Mouse (Mus musculus) liver, embryonic 16.5 days (tissue): ENCODE data around the gene Tnfrsf13c. TPM values are rescaled to one million over a fixed set of nuclear protein-coding genes. Genes with fewer than 3 reads are reported as not detected.

Experiments used
- ATAC-seq: fragments of 200-750 bp; cut with Nextera tagmentation; 2 replicates; pipeline ENCODE4 v1.8.0; 2017; ENCODE audit warnings: low read depth, mild to moderate bottlenecking, moderate number of reproducible peaks, moderate library complexity
- H3K27ac ChIP-seq: fragments of 300-500 bp; sonication (generic); 2 replicates; pipeline ENCODE4 v1.5.1; 2014; ENCODE audit warnings: mild to moderate bottlenecking, low read length
- H3K27me3 ChIP-seq: fragments of 300-500 bp; sonication (generic); 2 replicates; pipeline ENCODE4 v1.6.1; 2014; ENCODE audit warnings: low read depth, low read length, mixed read lengths; ENCODE audit not compliant: control insufficient read depth, insufficient read depth
- H3K36me3 ChIP-seq: fragments of 300-500 bp; sonication (generic); 2 replicates; pipeline ENCODE4 v1.6.1; 2014; ENCODE audit warnings: mild to moderate bottlenecking; ENCODE audit not compliant: control insufficient read depth, insufficient read depth
- H3K4me1 ChIP-seq: fragments of 300-500 bp; sonication (generic); 2 replicates; pipeline ENCODE4 v1.6.1; 2014; ENCODE audit warnings: low read depth, low read length, mixed read lengths; ENCODE audit not compliant: control insufficient read depth
- H3K4me2 ChIP-seq: fragments of 300-500 bp; sonication (generic); 2 replicates; pipeline ENCODE4 v1.6.1; 2014; ENCODE audit warnings: low read depth, low read length, mixed read lengths
- H3K4me3 ChIP-seq: fragments of 300-500 bp; sonication (generic); 2 replicates; pipeline ENCODE4 v1.5.1; 2014; ENCODE audit warnings: low read depth, mild to moderate bottlenecking, low read length
- H3K9ac ChIP-seq: fragments of 300-500 bp; sonication (generic); 2 replicates; pipeline ENCODE4 v1.6.1; 2014; ENCODE audit warnings: low read depth, low read length
- H3K9me3 ChIP-seq: fragments of 300-500 bp; sonication (generic); replicated peaks from 2 replicates; pipeline ENCODE4 v1.6.1; 2016; ENCODE audit warnings: low read length; ENCODE audit not compliant: control insufficient read depth
- WGBS: fragments of 180-500 bp; shearing (Covaris S2); extraction: QIAGEN DNeasy Blood & Tissue Kit; methylation state at CpG from one replicate; pipeline ENCODE4 v1.1.7; 2014; ENCODE audit not compliant: insufficient replicate concordance; 5-methylcytosine and 5-hydroxymethylcytosine counted together
- polyA plus RNA-seq: library from polyadenylated mRNA; unstranded; fragments of >200 nt; fragmentation: Nextera tagmentation; extraction: Ambion mirVana; gene quantifications from 2 replicates; pipeline ENCODE4 v1.2.1, GENCODE M21; 2015

The Tnfrsf13c gene
- polyA plus RNA-seq, 1 experiment from 2014 or later = 0.93 TPM

- no peak overlapping the region for H3K4me3 ChIP-seq
- no peaks in the 10 kb centered on the region for H3K9me3 ChIP-seq
- no peak overlapping the region for H3K27ac ChIP-seq
- no peaks in the 10 kb centered on the region for H3K27me3 ChIP-seq
- no peak overlapping the region for H3K9ac ChIP-seq
- no peaks in the 10 kb centered on the region for H3K4me1 ChIP-seq
- no peak for ATAC-seq
- WGBS = 71% methylated on average over 10 of the region's 10 CpGs
- H3K36me3 ChIP-seq = peaks cover 70% of the 10 kb centered on the region
- H3K4me2 ChIP-seq = no peak overlapping the region
Observed at GRCm38 (mm10) chr15:82197246-82197750, 26.9 kb downstream of the Tnfrsf13c start.

- Histone ChIP-seq H3K9me3 (no peaks in the 10 kb centered on the region), H3K4me1 (no peaks in the 10 kb centered on the region), H3K36me3 (peaks cover 61% of the 10 kb centered on the region), H3K27me3 (no peaks in the 10 kb centered on the region), H3K4me3 (no peak overlapping the region), H3K27ac (no peak overlapping the region), H3K4me2 (no peak overlapping the region), H3K9ac (no peak overlapping the region)
- no peak for ATAC-seq
- WGBS = 73% methylated on average over 12 of the region's 12 CpGs
Observed at GRCm38 (mm10) chr15:82196300-82196699, 27.9 kb downstream of the Tnfrsf13c start.

GRCm38 (mm10) chr15:82192617-82193016 lies 31.6 kb downstream of the Tnfrsf13c start:
- H3K9ac ChIP-seq = no peak overlapping the region
- H3K4me1 ChIP-seq = peaks cover 8% of the 10 kb centered on the region
- H3K4me3 ChIP-seq = no peak overlapping the region
- no peak for ATAC-seq
- H3K9me3 ChIP-seq = no peaks in the 10 kb centered on the region
- 73% methylated on average over 8 of the region's 8 CpGs for WGBS
- H3K36me3 ChIP-seq = peaks cover 50% of the 10 kb centered on the region
- no peak overlapping the region for H3K4me2 ChIP-seq
- no peaks in the 10 kb centered on the region for H3K27me3 ChIP-seq
- no peak overlapping the region for H3K27ac ChIP-seq

GRCm38 (mm10) chr15:82188481-82189240 lies 35.5 kb downstream of the Tnfrsf13c start:
- Histone ChIP-seq H3K4me3 (no peak overlapping the region), H3K36me3 (peaks cover 27% of the 10 kb centered on the region)

GRCm38 (mm10) chr15:82187924-82188323 lies 36.2 kb downstream of the Tnfrsf13c start:
- 85% methylated on average over 1 of the region's 1 CpGs for WGBS
- no peaks in the 10 kb centered on the region for H3K9me3 ChIP-seq
- no peak overlapping the region for H3K9ac ChIP-seq
- H3K27me3 ChIP-seq = no peaks in the 10 kb centered on the region
- no peak for ATAC-seq
- peaks cover 27% of the 10 kb centered on the region for H3K36me3 ChIP-seq
- no peak overlapping the region for H3K4me2 ChIP-seq
- no peak overlapping the region for H3K4me3 ChIP-seq
- H3K4me1 ChIP-seq = peaks cover 53% of the 10 kb centered on the region
- H3K27ac ChIP-seq = 0 out of 2 replicates have a peak overlapping the region, but pooled peaks have one; percentile 11

More at GRCm38 (mm10) chr15:82188481-82189240, 35.5 kb downstream of the Tnfrsf13c start:
- Histone ChIP-seq H3K27me3 (no peaks in the 10 kb centered on the region), H3K9ac (no peak overlapping the region), H3K9me3 (no peaks in the 10 kb centered on the region), H3K27ac (0 out of 2 replicates have a peak overlapping the region, but pooled peaks have one; percentile 11), H3K4me1 (peaks cover 46% of the 10 kb centered on the region), H3K4me2 (no peak overlapping the region)
- ATAC-seq = no peak
- 90% methylated on average over 10 of the region's 10 CpGs for WGBS

- no peak overlapping the region for H3K9ac ChIP-seq
- no peak for ATAC-seq
- peaks cover 27% of the 10 kb centered on the region for H3K36me3 ChIP-seq
- H3K4me3 ChIP-seq = no peak overlapping the region
- no peak overlapping the region for H3K4me2 ChIP-seq
- no peaks in the 10 kb centered on the region for H3K27me3 ChIP-seq
- peaks cover 54% of the 10 kb centered on the region for H3K4me1 ChIP-seq
- H3K9me3 ChIP-seq = peaks cover 2% of the 10 kb centered on the region
- H3K27ac ChIP-seq = peak overlapping the region; percentile 89
- WGBS = 84% methylated on average over 4 of the region's 4 CpGs
Observed at GRCm38 (mm10) chr15:82187401-82187800, 36.8 kb downstream of the Tnfrsf13c start.

- Histone ChIP-seq H3K27me3 (no peaks in the 10 kb centered on the region), H3K9me3 (peaks cover 4% of the 10 kb centered on the region), H3K4me2 (peak overlapping the region; percentile 70), H3K4me1 (peaks cover 55% of the 10 kb centered on the region), H3K9ac (no peak overlapping the region; the same call in 1 of the 2 replicates), H3K4me3 (no peak overlapping the region), H3K36me3 (peaks cover 31% of the 10 kb centered on the region), H3K27ac (peak overlapping the region; percentile 89)
- ATAC-seq = no peak
- 30% methylated on average over 5 of the region's 5 CpGs for WGBS
Observed at GRCm38 (mm10) chr15:82186931-82187330, 37.2 kb downstream of the Tnfrsf13c start.

- no peaks in the 10 kb centered on the region for H3K27me3 ChIP-seq
- H3K4me3 ChIP-seq = peak overlapping the region; percentile 7; the same call in 1 of the 2 replicates
- peak overlapping the region; percentile 70 for H3K4me2 ChIP-seq
- peak overlapping the region; percentile 89 for H3K27ac ChIP-seq
- H3K36me3 ChIP-seq = peaks cover 39% of the 10 kb centered on the region
- 26% methylated on average over 14 of the region's 14 CpGs for WGBS
- peaks cover 4% of the 10 kb centered on the region for H3K9me3 ChIP-seq
- peak; percentile 69 for ATAC-seq
- H3K9ac ChIP-seq = peak overlapping the region; percentile 52
- peaks cover 62% of the 10 kb centered on the region for H3K4me1 ChIP-seq
Observed at GRCm38 (mm10) chr15:82186131-82186530, 38.0 kb downstream of the Tnfrsf13c start.
